Mouse (Mus musculus): ENCODE data around the gene Cmklr1. TPM values are rescaled to one million over a fixed set of nuclear protein-coding genes. Genes with fewer than 3 reads are reported as not detected.

Cmklr1 gene
- 1.9 and 5.8 TPM in 2 replicates for polyA plus RNA-seq (2012; ENCODE audit: low replicate concordance)

DNA sequence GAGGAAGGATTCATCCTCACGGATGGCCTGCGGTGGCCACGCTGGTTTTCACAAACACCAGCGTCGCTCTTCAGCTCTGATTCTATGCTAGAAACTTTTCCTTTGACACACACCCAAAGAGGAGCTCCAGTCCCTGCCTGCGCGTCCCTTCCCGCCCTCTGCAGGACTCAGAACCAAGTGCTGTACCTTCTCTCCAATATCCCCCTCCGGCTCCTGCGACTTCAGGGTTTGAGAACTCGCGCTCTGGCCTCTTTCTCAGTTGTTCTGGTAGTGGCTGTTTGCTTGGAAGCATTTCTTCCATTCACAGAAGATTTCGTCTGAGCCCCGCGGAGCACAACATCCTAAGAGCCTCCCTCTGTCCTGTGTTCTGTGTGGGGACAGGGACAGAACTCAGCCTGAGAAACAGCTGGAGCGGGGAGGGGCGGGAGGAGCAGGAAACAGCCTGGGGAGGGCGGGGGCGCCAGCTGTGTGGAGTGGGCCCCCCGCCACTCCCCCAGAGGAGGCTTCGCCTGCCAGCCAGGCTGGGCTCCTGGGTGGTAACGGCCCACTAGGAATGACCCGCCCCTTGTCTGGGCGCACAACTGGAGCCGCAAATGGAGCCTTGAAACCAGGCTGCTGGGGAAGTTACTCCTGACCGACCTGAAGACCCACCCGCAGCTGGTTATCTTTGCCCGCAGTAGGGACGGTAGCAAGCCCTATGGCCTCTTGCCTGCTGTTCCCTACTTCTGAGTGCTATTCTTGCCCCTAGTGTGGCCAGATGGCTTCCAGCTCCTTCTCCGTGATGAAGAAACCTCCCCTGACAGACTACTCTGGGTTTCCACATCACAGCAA is at the start of gene Cmklr1:
Cmklr1 (minus strand) TSS at position 392 of the 831 bp plus-strand sequence.

Other genes with a start within 250 kb of the Cmklr1 start
- 1.5 and 2.2 TPM in 2 replicates for gene Wscd2, start 160.1 kb downstream of the Cmklr1 start, polyA plus RNA-seq (2012; ENCODE audit: low replicate concordance)
- not detected in 2 replicates for gene 1700069L16Rik, start 74.3 kb upstream of the Cmklr1 start, polyA plus RNA-seq (2012; ENCODE audit: low replicate concordance)
- 6.5 and 7.2 TPM in 2 replicates for gene Ficd, start 85.4 kb upstream of the Cmklr1 start, polyA plus RNA-seq (2012; ENCODE audit: low replicate concordance)
- gene Sart3, start 122.1 kb upstream of the Cmklr1 start, polyA plus RNA-seq (2012; ENCODE audit: low replicate concordance): 29.0 and 31.3 TPM in 2 replicates
- 62.2 and 84.8 TPM in 2 replicates for gene Iscu, start 122.3 kb upstream of the Cmklr1 start, polyA plus RNA-seq (2012; ENCODE audit: low replicate concordance)
- 0.34 and 0.41 TPM in 2 replicates for gene Tmem119, start 150.1 kb upstream of the Cmklr1 start, polyA plus RNA-seq (2012; ENCODE audit: low replicate concordance)
- 595 and 1,736 TPM in 2 replicates for gene Selplg, start 182.2 kb upstream of the Cmklr1 start, polyA plus RNA-seq (2012; ENCODE audit: low replicate concordance)

Data from hematopoietic multipotent progenitor cell, adult 10-12 weeks (in vitro differentiated cells).